Mouse (Mus musculus) lung, postnatal 25 days (tissue): ENCODE measurements around the gene Ttc12.

ENCODE experiments used
- DNase-seq: peaks from one replicate; pipeline ENCODE4 v3.0.0; 2022; ENCODE audit warnings: low spot score

Gene Ttc12

DNA sequence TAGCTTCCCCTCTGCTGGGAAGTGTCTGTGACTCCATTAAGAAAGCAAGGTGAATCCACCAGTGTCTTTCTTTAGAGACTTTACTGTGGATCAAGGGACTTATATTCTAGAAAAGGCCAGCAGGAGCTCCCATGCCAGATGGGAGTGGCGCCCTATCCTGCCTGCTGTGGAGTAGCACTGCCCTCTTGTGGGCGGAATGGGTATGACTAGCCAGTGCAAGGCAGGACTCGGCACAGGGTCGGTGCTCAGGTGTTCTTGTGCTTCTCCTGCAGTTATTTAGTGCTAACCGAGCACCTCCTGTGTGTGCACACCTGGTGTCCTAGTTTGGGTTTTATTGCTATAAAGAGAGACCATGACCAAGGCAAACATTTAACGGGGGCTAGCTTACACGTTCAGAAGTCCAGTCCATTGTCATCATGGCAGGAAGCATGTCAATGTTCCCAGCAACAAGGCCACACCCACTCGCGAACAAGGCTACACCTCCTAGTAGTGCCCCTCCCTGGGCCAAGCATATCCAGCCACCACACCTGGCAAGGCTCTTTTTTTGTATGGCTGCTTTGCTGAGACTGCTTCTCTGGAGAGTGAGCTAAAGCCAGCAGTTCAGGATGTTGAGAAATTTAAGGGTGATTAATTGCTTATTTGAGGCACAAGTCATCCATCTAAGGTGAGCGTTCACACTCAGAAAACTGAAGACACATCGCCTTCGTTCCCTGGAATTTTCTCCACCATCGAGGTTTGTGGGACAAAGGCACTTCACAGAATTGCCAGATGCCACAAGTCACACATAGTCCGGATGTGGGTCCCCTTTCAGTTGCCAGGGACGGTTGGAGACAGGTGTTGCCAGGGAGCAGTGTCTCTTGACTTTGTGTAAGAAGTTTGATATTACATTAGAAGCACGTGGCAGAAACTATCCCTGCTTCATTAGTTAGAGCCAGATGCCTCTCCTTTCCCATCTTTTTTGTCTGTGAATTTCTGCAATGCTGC, 3.2 kb upstream of the Ttc12 start:
- peak; percentile 80 for DNase-seq

DNA sequence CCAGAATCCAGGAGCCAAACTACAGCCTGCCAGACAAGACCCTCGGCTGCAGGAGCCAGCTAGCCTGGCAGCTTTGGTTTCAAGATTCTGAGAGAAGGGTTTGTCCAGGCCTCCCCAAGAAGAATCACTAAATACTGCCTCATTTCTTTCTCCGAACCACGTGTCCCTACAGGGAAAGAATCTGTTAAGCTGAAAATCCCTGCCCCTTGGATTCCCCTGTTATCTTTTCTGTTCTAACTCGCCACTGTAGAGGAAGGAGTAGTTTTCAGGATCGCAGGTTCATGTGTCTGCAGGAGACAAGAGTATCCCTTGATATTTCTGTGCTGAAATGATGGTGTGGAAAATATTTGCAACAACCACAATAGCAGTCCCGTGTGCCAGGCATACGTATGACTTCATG, 2.2 kb upstream of the Ttc12 start:
- DNase-seq: no peak

DNA sequence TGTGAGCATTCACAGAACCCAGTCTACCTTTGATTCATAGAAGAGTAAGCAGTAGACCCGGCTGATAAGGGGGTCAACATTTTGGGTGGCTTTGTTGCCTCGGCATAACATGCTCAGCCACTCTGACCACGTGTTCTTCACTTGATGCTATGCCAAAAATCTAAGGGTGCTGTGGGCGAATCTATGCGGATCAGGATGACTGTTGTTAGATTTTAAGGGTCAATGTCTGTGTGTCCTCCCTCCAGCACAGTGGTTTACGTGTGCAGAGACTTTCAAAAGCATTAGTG, 1.6 kb upstream of the Ttc12 start:
- DNase-seq: no peak

DNA sequence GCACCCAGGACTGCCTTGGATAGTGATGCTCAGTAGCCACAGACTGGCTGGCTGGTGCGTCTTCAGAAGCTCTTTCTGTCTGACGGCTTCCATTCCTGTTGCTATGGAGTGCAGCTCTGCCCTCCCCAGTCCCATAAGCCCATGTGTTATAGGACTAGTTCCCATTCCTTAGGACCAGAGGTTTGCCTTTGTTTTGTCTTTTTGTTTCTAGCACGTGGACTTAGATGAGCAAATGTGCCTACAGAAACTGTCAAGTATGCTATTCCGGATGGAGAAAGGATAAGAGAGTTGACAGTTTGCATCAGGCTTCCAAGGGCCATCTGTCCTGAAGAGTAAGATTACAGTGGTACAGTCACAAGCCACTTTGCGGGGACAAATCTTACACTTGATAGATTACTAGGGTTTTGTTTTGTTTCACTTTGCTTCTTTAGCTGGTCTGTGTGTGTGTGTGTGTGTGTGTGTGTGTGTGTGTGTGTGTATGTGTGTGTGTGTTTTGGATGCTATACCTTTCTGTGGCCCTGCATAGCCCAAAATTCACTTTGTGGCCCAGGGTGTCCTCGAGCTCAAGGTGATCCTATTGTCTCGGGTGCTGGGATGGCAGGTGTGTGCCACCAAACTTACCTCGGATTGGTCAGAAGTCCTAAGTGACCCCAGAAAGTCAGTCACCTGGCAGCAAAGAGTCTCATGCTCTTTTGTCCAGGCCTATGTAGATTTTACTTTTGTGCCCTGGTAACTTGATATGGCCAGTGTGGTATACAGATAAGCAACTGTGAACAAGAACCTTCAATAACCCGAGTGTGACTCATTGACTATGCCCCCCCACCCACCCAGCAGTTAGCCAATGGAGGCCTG, 1.0 kb upstream of the Ttc12 start:
- no peak for DNase-seq

DNA sequence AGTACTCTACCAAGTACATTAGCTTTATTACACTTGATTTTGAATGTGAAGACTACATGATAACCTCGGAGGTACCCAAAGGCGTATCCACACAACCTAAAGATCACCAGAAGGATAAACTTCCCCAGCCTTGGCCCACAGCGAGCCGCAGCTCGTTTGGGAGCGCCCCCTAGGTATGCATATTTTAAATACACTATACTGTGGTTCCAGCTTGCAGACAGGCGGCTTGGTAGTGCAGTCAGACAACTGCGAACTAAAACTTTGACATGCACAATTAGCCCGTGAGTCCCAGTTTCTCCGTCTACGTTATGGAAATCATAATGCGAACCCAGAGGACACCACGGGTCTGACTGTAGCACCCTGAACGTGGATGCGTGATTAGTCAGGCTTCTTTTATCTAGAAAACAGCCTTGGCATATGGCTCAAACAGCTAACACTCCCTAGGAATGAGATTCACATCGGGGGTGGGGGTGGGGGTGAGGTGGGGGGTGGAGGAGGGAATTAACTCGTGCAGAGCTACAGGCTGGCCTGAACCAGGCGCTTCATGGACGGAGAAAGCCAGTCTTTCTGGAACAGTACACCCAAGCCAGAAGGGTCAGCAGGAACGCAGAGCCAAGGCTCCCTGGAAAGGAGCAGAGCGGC, 654 bp downstream of the Ttc12 start:
- DNase-seq: peak; percentile 47

DNA sequence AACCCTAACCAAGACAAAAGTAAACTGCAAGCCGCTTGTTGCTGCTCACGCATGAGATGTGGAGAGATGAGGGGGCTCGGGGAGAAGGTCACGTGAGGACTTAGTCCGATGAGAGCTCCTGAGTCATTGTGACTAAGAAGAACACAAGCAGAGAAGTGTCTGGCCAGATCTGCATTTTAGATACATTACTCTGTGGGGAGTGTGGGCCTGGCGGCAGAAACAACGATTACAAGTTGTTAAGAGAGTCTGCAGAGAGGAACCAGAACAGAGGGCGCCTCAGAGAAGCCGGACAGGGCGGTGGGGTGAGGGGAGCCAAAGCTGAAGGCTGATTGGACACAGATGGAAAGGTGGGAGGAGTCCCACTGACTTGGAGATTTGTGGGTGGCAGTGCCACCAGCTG, 2.7 kb downstream of the Ttc12 start:
- DNase-seq: no peak

DNA sequence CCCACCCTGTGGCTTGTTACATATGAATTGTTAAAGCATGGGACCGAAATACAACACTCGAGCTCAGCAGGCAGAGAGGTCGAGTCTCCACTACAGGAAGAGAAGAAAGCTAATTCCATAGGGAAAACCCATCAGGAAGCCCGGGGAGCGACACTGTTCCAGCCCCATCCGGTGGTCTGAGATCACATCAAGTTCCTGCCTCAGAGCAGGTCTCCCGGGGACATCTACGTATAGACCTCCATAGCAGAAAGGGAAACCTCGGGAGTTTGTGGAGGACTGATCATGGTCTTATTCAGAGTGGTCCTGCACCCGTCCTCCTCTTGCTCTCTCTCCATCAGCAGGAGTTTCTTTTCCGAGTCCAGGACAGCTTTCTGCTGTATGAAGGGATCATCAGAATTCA, 13.9 kb downstream of the Ttc12 start:
- DNase-seq: no peak

DNA sequence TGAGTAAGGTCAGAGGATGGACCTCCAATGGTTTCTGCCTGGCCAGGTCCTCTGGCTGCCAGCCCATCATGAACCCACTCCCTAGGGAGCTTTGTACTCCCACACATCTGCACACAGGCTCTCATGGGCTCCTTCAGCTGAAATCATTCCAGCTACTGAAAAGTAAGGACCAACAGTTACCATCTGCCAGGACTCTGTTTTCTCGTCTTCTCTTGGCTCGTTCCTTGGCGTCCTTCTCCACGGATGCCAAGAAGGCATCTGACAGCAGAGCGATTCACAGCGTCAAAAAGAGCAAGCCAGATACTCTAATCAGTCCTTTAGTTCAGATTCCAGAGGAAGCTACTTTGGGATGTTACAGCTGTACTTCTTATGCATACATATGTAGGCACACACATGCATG, 15.1 kb downstream of the Ttc12 start:
- DNase-seq: no peak

DNA sequence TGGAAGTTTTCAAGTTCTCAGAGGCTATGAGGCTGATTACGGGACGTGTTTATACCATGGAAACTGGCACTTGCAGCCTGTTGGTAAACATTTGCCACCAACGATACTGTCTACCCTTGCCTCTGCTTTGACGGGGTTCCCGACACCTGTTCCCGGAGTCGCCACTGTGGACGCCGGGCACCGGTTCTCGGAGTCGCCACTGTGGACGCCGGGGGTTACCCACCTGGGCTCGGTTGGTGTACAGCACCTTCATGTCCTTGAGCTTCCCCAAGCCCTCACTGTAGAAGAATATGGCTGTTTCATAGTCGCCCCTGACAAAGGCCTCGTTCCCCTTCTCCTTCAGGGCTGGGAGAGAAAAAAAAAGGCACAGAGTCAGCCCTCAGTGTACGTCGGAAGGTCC, 16.0 kb downstream of the Ttc12 start:
- DNase-seq: no peak

DNA sequence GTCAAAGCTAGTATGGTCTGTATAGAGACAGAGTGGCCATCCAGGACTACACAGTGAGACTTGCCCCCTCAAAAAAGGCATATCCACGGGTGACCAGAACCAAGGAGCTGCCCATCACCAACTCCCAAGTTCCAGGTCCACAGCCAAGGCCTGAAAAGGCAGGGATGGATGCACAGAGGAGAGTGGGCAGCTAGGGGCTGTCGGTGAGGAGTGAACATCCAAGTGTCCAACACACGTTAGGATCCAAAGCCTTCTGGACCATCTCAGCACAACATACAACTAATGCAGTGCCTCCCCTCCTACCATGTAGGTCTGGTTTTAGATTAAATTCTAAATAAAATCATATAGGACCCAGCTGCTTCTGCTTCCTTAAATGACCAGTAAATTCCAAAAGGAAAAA, 29.9 kb downstream of the Ttc12 start:
- DNase-seq: no peak

DNA sequence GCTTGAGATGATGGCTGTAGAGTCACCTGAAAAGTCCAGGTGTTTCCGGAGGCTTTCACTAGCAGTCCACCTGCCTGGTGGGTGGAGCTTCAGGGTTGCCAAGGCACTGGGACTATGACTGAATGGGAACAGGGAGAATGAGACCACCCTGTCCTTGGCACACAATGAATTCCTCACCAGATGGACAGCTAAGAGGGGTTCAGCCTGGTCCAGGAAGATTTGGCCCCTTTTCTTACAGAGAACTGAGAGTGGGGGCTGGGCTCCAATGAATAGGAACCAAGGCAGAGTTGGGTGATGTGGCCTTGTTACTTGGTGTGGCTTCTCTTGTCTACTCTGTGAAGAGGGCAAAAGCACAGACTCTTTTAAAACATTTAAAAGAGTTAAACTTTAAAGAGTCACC, 33.6 kb downstream of the Ttc12 start:
- no peak for DNase-seq

DNA sequence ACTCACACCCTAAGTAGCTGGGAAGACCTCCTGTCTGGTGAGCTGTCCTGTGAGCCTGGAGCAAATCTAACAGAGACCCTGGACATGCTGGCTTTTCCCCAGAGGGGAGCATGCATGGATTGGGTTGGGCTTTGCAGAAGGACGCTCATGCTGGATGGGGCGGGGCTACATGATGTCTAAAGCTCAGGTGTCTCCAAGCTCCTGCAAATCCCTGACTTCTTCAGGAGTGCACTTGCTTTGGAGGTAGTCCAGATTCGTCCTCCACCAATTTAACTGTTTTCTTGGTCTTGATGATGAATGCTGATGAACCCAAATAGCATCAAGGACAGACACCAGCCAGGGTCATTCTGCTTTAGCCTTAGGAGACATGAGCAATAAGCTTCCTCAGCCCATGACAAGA, 35.5 kb downstream of the Ttc12 start:
- DNase-seq: no peak

DNA sequence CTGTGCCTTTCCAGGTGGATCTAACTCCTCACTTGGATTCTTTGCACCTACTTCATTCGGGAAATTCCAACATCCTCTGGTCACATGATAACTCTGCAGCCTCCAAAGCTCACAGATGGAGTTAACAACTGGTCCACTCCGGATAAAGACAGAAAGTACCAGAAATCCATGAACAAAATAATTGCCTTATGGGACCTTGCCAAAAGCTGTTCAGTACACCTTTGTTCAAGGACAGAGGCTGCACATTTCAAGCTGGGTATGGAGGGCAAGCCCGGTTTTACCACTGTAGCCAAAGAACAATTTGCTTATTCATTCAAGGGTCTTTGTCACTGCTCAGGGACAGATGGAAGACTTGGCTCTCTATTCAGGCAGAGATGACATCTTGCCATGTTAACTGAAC, 43.4 kb downstream of the Ttc12 start:
- DNase-seq: no peak

DNA sequence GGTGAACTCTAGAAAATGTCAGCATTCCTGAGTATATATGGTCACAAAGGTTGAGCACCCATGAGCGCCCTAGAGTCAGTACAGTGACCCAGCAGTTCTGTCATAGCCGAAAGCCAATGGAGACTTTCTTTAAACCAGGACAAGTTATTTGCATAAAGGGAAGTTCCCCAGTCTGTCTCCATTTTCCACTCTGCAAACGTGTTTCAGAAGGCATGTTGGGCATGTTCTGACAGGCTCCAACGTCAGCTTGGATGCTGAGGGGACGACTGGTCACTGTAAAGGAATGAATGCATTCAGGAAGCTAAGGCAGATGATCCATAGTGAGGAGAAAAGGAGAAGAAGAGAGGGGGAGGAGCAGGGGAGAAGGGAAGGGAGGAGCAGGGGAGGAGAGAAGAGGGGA, 58.5 kb downstream of the Ttc12 start:
- DNase-seq: no peak

DNA sequence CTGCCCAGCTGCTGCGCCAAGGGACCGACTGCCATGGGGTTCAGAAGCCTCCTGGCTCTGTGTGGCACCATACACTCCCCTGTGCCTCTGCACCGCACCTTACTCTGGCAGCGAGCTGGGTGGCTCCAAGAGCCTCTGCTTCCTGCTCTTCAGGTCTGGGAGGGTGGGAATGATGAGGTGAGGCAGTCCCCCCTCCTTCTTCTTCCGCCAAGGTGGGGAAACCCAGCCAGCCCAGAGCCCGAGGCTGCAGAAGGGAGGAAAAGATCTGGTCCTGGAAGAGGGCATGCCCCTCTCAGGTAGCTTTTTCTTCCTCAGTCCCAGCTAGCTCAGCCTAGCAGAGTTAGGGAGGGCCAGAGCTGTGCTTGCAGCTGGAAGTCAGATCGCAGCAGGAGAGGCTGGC, 59.1 kb downstream of the Ttc12 start, which contains the start of gene Ankk1:
TSS of gene Ankk1 (minus strand) at position 101 of the 400 bp plus-strand sequence.
- no peak for DNase-seq

DNA sequence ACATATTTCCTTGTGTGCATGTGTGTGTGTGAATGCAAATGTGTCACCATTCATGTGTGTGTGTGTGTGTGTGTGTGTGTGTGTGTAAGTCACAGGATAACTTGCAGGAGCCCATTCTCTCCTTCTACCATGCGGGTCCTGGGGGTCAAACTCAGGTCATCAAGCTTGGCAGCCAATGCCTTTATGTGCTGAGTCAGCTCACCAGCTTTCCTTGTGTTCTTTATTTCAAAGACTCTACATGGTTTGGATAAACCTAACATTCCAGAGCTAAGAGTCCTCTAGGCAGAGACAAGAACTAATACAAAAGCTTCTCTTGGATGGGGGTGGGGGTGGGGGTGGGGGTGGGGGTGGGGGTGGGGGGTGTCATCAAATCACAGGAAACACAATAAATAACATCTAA, 60.4 kb downstream of the Ttc12 start:
- no peak for DNase-seq

DNA sequence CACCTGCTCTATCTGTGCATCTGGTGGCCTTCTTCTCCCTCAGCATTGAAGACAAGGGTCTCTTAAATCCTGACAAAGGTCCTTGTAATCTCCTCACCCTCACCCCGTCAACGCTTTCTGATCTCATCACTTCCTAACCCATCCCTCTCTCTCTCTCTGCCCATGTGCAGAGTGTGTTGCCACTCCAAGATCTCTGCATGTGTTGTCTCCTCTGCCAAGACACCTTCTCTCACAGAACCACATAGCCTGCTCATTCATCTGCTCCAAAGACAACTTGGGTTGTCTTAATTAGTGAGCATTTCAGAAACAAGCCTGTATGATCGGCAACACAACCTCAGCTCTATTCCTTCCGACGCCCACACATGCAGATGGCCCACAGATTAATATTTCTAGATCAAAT, 62.2 kb downstream of the Ttc12 start:
- DNase-seq: no peak

DNA sequence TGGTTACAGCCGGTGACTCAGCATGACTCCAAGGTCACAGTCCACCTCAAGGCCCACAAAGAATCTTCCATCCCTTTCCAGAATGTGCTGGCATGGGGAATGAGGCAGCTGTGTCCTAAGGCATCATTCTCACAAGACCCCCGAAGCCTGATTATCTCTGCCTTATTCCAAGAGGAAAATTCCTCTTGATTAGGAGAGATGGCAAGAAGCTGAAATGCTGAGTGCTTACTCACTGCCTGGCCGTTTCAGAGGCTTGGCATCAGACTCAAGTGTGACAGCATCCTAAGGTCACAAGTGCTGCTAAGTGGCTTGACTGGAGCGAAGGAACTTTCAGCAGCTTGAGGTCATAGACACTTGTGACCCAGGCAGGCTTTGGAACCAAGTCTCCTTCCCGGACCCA, 75.4 kb downstream of the Ttc12 start:
- DNase-seq: no peak

DNA sequence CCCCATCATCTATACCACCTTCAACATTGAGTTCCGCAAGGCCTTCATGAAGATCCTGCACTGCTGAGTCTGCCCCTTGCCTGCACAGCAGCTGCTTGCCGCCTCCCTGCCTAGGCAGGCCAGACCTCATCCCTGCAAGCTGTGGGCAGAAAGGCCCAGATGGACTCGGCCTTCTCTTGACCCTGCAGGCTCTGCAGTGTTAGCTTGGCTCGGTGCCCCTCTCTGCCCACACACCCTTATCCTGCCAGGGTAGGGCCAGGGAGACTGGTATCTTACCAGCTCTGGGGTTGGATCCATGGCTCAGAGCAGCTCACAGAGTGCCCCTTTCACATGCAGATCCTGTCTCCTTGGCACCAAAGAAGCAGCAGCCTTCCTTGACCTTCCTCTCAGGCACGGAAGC, 79.0 kb downstream of the Ttc12 start:
- no peak for DNase-seq

DNA sequence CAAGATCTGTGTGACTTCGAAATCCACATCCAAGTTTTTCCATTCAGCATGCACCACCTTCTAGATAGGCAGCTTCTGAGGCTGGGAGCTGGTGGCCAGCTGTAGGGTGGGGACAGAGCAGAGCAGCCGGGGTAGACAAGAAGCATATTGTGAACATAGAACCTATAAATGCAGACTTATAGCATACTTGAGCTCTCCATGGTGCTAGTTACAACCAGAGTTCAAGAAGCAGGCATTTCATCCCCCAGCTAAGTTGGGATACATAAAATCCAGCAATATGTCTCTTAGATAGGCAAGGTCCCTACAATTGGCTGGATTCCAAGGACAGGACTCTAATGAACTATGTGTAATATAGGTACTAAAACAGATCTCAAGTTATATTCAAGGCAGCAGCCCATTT, 82.3 kb downstream of the Ttc12 start:
- DNase-seq: no peak

DNA sequence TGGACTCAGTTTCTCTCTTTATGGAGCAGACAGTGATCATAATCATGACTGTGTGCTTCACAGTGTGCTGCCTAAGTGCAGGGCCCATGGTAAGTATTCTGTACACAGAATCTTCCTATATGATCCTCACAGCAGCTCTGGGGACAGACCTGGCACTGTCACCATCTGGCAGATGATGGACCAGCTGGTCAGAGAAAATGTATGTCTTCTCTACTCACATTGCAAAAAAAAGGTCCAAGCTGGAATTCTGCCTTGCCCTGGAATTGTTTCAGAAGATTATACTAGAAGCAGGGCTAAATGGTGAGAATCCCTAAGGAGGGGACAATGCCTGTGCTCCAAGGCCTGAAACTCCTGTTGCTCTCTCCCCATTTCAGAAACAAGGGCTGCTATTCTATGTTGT, 90.0 kb downstream of the Ttc12 start:
- DNase-seq: no peak

DNA sequence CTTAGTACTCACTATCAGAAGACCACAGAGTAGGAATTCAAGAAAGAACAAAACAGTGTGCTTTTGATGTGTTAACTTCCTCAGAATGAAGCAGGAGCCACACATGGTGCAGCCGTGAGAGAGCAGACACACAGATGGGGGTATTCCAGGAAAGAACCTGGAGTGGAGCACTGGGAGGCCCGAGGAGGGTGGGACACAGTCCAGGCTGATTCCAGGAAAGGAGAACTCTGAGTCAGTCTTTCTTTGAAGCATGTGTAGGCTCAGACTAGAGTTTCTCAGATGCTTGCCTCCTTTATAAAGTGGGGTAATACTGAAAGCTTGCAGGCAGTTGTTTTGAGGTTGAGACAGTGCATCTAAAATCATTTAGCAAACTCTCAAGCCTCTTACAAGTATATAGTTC, 93.8 kb downstream of the Ttc12 start:
- no peak for DNase-seq
